In genomic region chr4:32918571-32918970, GRCm38 (mm10) we compare ENCODE assay signal across 20 mouse cellular contexts. TPM values are rescaled to one million over a fixed set of nuclear protein-coding genes. Genes with fewer than 3 reads are reported as not detected.
DNase-seq lines count a peak whose midpoint lies in the region; ATAC-seq and TF ChIP-seq lines count a peak whose summit lies in the region.
"Had no signal": no experiment of that assay in that cellular context is flagged by ENCODE, and none has a peak within 500 bp of the region (broad histone marks: within the 10 kb centered on the region; RNA-seq: fewer than 3 reads in every experiment).

No protein-coding gene starts in this region.

- peak overlapping the region; percentile 41; the same call in 1 of the 2 replicates for H3K9ac ChIP-seq in midbrain, embryonic 11.5 days (ENCODE audit: low read length)
- H3K9ac ChIP-seq in midbrain, embryonic 15.5 days: no peak overlapping the region
- H3K9ac ChIP-seq in forebrain, embryonic 16.5 days (replicated peaks; ENCODE audit: low read depth, low read length): no peak overlapping the region
- H3K9ac ChIP-seq: embryonic facial prominence, embryonic 15.5 days; heart, embryonic 15.5 days; limb, embryonic 12.5 days; liver, embryonic 13.5 days; lung, embryonic 15.5 days had no signal

- no peak overlapping the region for H3K4me3 ChIP-seq in midbrain, embryonic 11.5 days (ENCODE audit: low read depth, low read length)
- H3K4me3 ChIP-seq in midbrain, embryonic 15.5 days: no peak overlapping the region
- H3K4me3 ChIP-seq in forebrain, embryonic 16.5 days (replicated peaks; ENCODE audit: low read length): no peak overlapping the region
- H3K4me3 ChIP-seq: embryonic facial prominence, embryonic 15.5 days; heart, adult 2 months; heart, embryonic 15.5 days; limb, embryonic 12.5 days; liver, embryonic 13.5 days; lung, embryonic 15.5 days had no signal

- H3K4me1 ChIP-seq in midbrain, embryonic 11.5 days (ENCODE audit: control insufficient read depth, insufficient read depth, low read length): peaks cover 40% of the 10 kb centered on the region
- H3K4me1 ChIP-seq in midbrain, embryonic 15.5 days: peaks cover 43% of the 10 kb centered on the region
- peaks cover 41% of the 10 kb centered on the region for H3K4me1 ChIP-seq in forebrain, embryonic 16.5 days (replicated peaks; ENCODE audit: control insufficient read depth, insufficient read depth, low read length)
- H3K4me1 ChIP-seq: limb, embryonic 12.5 days had no signal

- WGBS in midbrain, embryonic 11.5 days: 63% methylated on average over 5 of the region's 5 CpGs
- 39% methylated on average over 5 of the region's 5 CpGs for WGBS in midbrain, embryonic 15.5 days
- WGBS in forebrain, embryonic 16.5 days: 41% methylated on average over 5 of the region's 5 CpGs

- intact Hi-C loops in left cerebral cortex, postnatal 4 days (cut with DNase I): no loop called here
- intact Hi-C loops in heart, postnatal 25 days (cut with DNase I): no loop called here

- H3K4me2 ChIP-seq in midbrain, embryonic 11.5 days: no peak overlapping the region
- H3K4me2 ChIP-seq in midbrain, embryonic 15.5 days: no peak overlapping the region
- no peak overlapping the region for H3K4me2 ChIP-seq in forebrain, embryonic 16.5 days (ENCODE audit: low read length)
- H3K4me2 ChIP-seq: embryonic facial prominence, embryonic 15.5 days; heart, embryonic 15.5 days; limb, embryonic 12.5 days; liver, embryonic 13.5 days; lung, embryonic 15.5 days had no signal

- no peak for DNase-seq in midbrain, embryonic 11.5 days (ENCODE audit: low spot score, missing footprints)
- peak; percentile 62 for DNase-seq in brain, embryonic 14.5 days (ENCODE audit: low read depth)
- DNase-seq in retina, embryonic 14.5 days (ENCODE audit: low spot score): peak; percentile 57
- no peak for DNase-seq in left cerebral cortex, postnatal 4 days
- DNase-seq in heart, postnatal 25 days (ENCODE audit: low spot score): no peak
- DNase-seq: adrenal gland, postnatal 10 days; cerebellum, adult 11-12 months; cerebellum, postnatal 25 days; gastrocnemius, postnatal 10 days; heart, adult 2 months; kidney, adult 18-20 months; kidney, postnatal 25 days; liver, embryonic 13.5 days; right cerebral cortex, postnatal 25 days had no signal

- no peaks in the 10 kb centered on the region for H3K9me3 ChIP-seq in midbrain, embryonic 11.5 days (ENCODE audit: control insufficient read depth, low read length)
- H3K9me3 ChIP-seq in midbrain, embryonic 15.5 days: no peaks in the 10 kb centered on the region
- H3K9me3 ChIP-seq in forebrain, embryonic 16.5 days (ENCODE audit: control insufficient read depth, low read length): no peaks in the 10 kb centered on the region
- H3K9me3 ChIP-seq: embryonic facial prominence, embryonic 15.5 days; heart, embryonic 15.5 days; limb, embryonic 12.5 days; liver, embryonic 13.5 days; lung, embryonic 15.5 days had no signal

- no peaks in the 10 kb centered on the region for H3K27me3 ChIP-seq in midbrain, embryonic 11.5 days (ENCODE audit: control insufficient read depth, insufficient read depth, low read length)
- no peaks in the 10 kb centered on the region for H3K27me3 ChIP-seq in midbrain, embryonic 15.5 days (replicated peaks)
- no peaks in the 10 kb centered on the region for H3K27me3 ChIP-seq in forebrain, embryonic 16.5 days (replicated peaks; ENCODE audit: control insufficient read depth, insufficient read depth, low read length)
- H3K27me3 ChIP-seq: embryonic facial prominence, embryonic 15.5 days; heart, embryonic 15.5 days; limb, embryonic 12.5 days; lung, embryonic 15.5 days had no signal

- no peak for TF ChIP-seq CTCF in brain, embryonic 14.5 days (IDR thresholded peaks at IDR 0.05; ENCODE audit: borderline replicate concordance, extremely low read depth, insufficient read depth, insufficient read length)

- H3K27ac ChIP-seq in midbrain, embryonic 11.5 days (ENCODE audit: low read depth, low read length): peak overlapping the region; percentile 60
- no peak overlapping the region for H3K27ac ChIP-seq in midbrain, embryonic 15.5 days
- H3K27ac ChIP-seq in forebrain, embryonic 16.5 days (ENCODE audit: low read length): peak overlapping the region; percentile 35; the same call in 1 of the 2 replicates
- H3K27ac ChIP-seq: embryonic facial prominence, embryonic 15.5 days; heart, adult 2 months; heart, embryonic 15.5 days; limb, embryonic 12.5 days; liver, embryonic 13.5 days; lung, embryonic 15.5 days had no signal

- no peaks in the 10 kb centered on the region for H3K36me3 ChIP-seq in midbrain, embryonic 11.5 days (ENCODE audit: control insufficient read depth, insufficient read depth, low read length)
- H3K36me3 ChIP-seq in midbrain, embryonic 15.5 days (replicated peaks): no peaks in the 10 kb centered on the region
- H3K36me3 ChIP-seq in forebrain, embryonic 16.5 days (ENCODE audit: control insufficient read depth, insufficient read depth): no peaks in the 10 kb centered on the region
- H3K36me3 ChIP-seq: embryonic facial prominence, embryonic 15.5 days; heart, embryonic 15.5 days; limb, embryonic 12.5 days; liver, embryonic 13.5 days; lung, embryonic 15.5 days had no signal

- no peak for TF ChIP-seq POLR2A in brain, embryonic 14.5 days (IDR thresholded peaks at IDR 0.05; ENCODE audit: borderline replicate concordance, extremely low read depth, insufficient read depth, insufficient read length, poor library complexity, severe bottlenecking)

- ATAC-seq in midbrain, embryonic 11.5 days (ENCODE audit: low FRiP score): no peak
- ATAC-seq in midbrain, embryonic 15.5 days (replicated peaks): no peak
- ATAC-seq in forebrain, embryonic 16.5 days: peak; percentile 11; the same call in 1 of the 2 replicates

RNA-seq across cellular contexts. Expression of gene Ankrd6, which starts 32.1 kb away (rescaled TPM):
- polyA plus RNA-seq in midbrain, embryonic 11.5 days (2014; fragmentation: Nextera tagmentation; extraction: Ambion mirVana): 33.2 and 37.3 TPM in 2 replicates
- polyA plus RNA-seq in midbrain, embryonic 15.5 days (2015; fragmentation: Nextera tagmentation; extraction: Ambion mirVana): 32.2 and 32.4 TPM in 2 replicates
- polyA plus RNA-seq in brain, embryonic 14.5 days (2012; rRNA removed): 11.6 and 19.1 TPM in 2 replicates
- polyA plus RNA-seq in forebrain, embryonic 16.5 days (2015; fragmentation: Nextera tagmentation; extraction: Ambion mirVana): 37.0 and 40.1 TPM in 2 replicates
- 10 to 100 TPM; 29.7 to 32.8 TPM for total RNA-seq in left cerebral cortex, postnatal 4 days (2021)
- 1 to 10 TPM; 2.7 to 3.7 TPM for total RNA-seq in heart, postnatal 25 days (2021)

Comparison
In these comparisons a context has a peak if more than half of its experiments do, and no peak if none do; other contexts are left out.
1. DNase-seq: peak in brain, embryonic 14.5 days (single experiment) and retina, embryonic 14.5 days (single experiment); none in midbrain, embryonic 11.5 days (single experiment), left cerebral cortex, postnatal 4 days (single experiment) and heart, postnatal 25 days (single experiment).